Mouse (Mus musculus): Measurements from ENCODE around the gene Acss2.
"Not testable (repeated sequence)": the region's sequence is repeated elsewhere in the genome, so short reads cannot be mapped to it uniquely, and the experiment has no call there.

The Acss2 gene

GRCm38 (mm10) chr2:155538463-155539057, 20.8 kb downstream of the Acss2 start:
- not testable (repeated sequence) for DNase-seq

- no peak for DNase-seq
These were observed 21.9 kb downstream of the Acss2 start for GRCm38 (mm10) chr2:155539696-155540095.

- DNase-seq = peak; percentile 55
These were observed 23.2 kb downstream of the Acss2 start for GRCm38 (mm10) chr2:155540822-155541458.

GRCm38 (mm10) chr2:155546955-155547354, 29.2 kb downstream of the Acss2 start:
- DNase-seq = no peak

- DNase-seq = no peak
These were observed 34.6 kb downstream of the Acss2 start for GRCm38 (mm10) chr2:155552336-155552735.

- no peak for DNase-seq
These were observed 35.2 kb downstream of the Acss2 start for GRCm38 (mm10) chr2:155552949-155553354.

- DNase-seq = no peak
These were observed 36.8 kb downstream of the Acss2 start for GRCm38 (mm10) chr2:155554426-155554985.

- no peak for DNase-seq
These were observed 44.5 kb downstream of the Acss2 start for GRCm38 (mm10) chr2:155562209-155562608.

GRCm38 (mm10) chr2:155562934-155563333, 45.2 kb downstream of the Acss2 start:
- no peak for DNase-seq

- DNase-seq = no peak
These were observed 50.0 kb downstream of the Acss2 start for GRCm38 (mm10) chr2:155567751-155568150.

GRCm38 (mm10) chr2:155569223-155569807, 51.6 kb downstream of the Acss2 start:
- DNase-seq = no peak

- DNase-seq = no peak
These were observed 55.3 kb downstream of the Acss2 start for GRCm38 (mm10) chr2:155573001-155573400.

- no peak for DNase-seq
These were observed 56.2 kb downstream of the Acss2 start for GRCm38 (mm10) chr2:155573996-155574395.

GRCm38 (mm10) chr2:155574700-155575099, 57.0 kb downstream of the Acss2 start:
- peak; percentile 68 for DNase-seq

- DNase-seq = no peak
These were observed 58.9 kb downstream of the Acss2 start for GRCm38 (mm10) chr2:155576656-155577055.

GRCm38 (mm10) chr2:155580331-155580730, 62.6 kb downstream of the Acss2 start:
- DNase-seq = no peak

GRCm38 (mm10) chr2:155582384-155582995, 64.7 kb downstream of the Acss2 start:
- no peak for DNase-seq

GRCm38 (mm10) chr2:155582996-155583395, 65.2 kb downstream of the Acss2 start:
- no peak for DNase-seq

- DNase-seq = peak; percentile 51
These were observed 66.3 kb downstream of the Acss2 start for GRCm38 (mm10) chr2:155583927-155584530.

GRCm38 (mm10) chr2:155585082-155585481, 67.3 kb downstream of the Acss2 start:
- DNase-seq = no peak

GRCm38 (mm10) chr2:155585486-155585885, 67.7 kb downstream of the Acss2 start:
- DNase-seq = no peak

- no peak for DNase-seq
These were observed 70.4 kb downstream of the Acss2 start for GRCm38 (mm10) chr2:155588136-155588535.

GRCm38 (mm10) chr2:155589521-155589920, 71.8 kb downstream of the Acss2 start:
- no peak for DNase-seq
